Mouse (Mus musculus) CH12.LX (cell line): ENCODE data around the gene Kcnh2. TPM values are rescaled to one million over a fixed set of nuclear protein-coding genes. Genes with fewer than 3 reads are reported as not detected.
A peak's percentile ranks its signal among the peaks of the same experiment; 100 is the strongest.

Source experiments
- DNase-seq: peaks from one replicate; pipeline ENCODE4 v3.0.0-alpha.2; 2013; ENCODE audit errors: extremely low read depth
- H3K27ac ChIP-seq: 2 replicates; pipeline ENCODE4 v1.5.1; 2012; ENCODE audit warnings: low read depth, mild to moderate bottlenecking, control low read depth, moderate library complexity; ENCODE audit not compliant: insufficient read depth
- H3K27me3 ChIP-seq: replicated peaks from 2 replicates; pipeline ENCODE3; 2012; ENCODE audit warnings: inconsistent platforms
- H3K36me3 ChIP-seq, 2 experiments: replicated peaks in 1 of 2; 2 replicates each; pipeline versions ENCODE3 to v1.6.1; 2012; ENCODE audit warnings: inconsistent platforms in 1 of 2, low read length in 1 of 2, mild to moderate bottlenecking in 1 of 2, mixed read lengths in 1 of 2, moderate library complexity in 1 of 2; ENCODE audit not compliant: control insufficient read depth in 1 of 2, insufficient read depth in 1 of 2
- H3K4me1 ChIP-seq, 2 experiments: 2 replicates each; pipeline ENCODE4 v1.6.1; 2012; ENCODE audit warnings: inconsistent platforms in 1 of 2, moderate library complexity in 1 of 2; ENCODE audit not compliant: insufficient read depth in 2 of 2, control insufficient read depth in 1 of 2
- H3K4me2 ChIP-seq: 2 replicates; pipeline ENCODE4 v1.6.1; 2012; ENCODE audit warnings: low read depth, mild to moderate bottlenecking, control low read depth; ENCODE audit not compliant: poor library complexity, insufficient read depth, severe bottlenecking
- H3K4me3 ChIP-seq, 3 experiments: fragments of 150-350 bp in 1 of 3; sonication (generic) in 1 of 3; replicated peaks in 1 of 3; 2 replicates each; pipeline versions ENCODE3 to v1.5.1; 2011 to 2012; ENCODE audit warnings: low read depth in 2 of 3, low read length in 2 of 3, mild to moderate bottlenecking in 2 of 3, moderate library complexity in 2 of 3, control low read depth in 1 of 3, improper control_type of control experiment in 1 of 3, inconsistent platforms in 1 of 3, mixed read lengths in 1 of 3; ENCODE audit not compliant: poor library complexity in 1 of 3
- H3K79me2 ChIP-seq: replicated peaks from 2 replicates; pipeline ENCODE4 v1.6.1; 2012; ENCODE audit warnings: mild to moderate bottlenecking, moderate library complexity; ENCODE audit not compliant: control insufficient read depth, poor library complexity, insufficient read depth, severe bottlenecking; ENCODE audit errors: extremely low read depth
- H3K9ac ChIP-seq: 2 replicates; pipeline ENCODE4 v1.6.1; 2012; ENCODE audit warnings: low read depth, mild to moderate bottlenecking, control low read depth, moderate library complexity; ENCODE audit not compliant: insufficient read depth
- H3K9me3 ChIP-seq: replicated peaks from 2 replicates; pipeline ENCODE3; 2012; ENCODE audit warnings: low read length, inconsistent platforms, mixed read lengths
- CTCF ChIP-seq, 2 experiments: IDR thresholded peaks in 1 of 2; conservative IDR thresholded peaks in 1 of 2; 2 replicates each; pipeline ENCODE4 v1.5.1; 2011 to 2012; ENCODE audit warnings: low read depth in 2 of 2, low read length in 2 of 2, improper control_type of control experiment in 1 of 2, inconsistent platforms in 1 of 2, mild to moderate bottlenecking in 1 of 2, moderate library complexity in 1 of 2
- E2F4 ChIP-seq: IDR thresholded peaks from 2 replicates; pipeline ENCODE4 v1.6.1; 2011; ENCODE audit warnings: low read depth, low read length, improper control_type of control experiment; ENCODE audit not compliant: insufficient replicate concordance
- HCFC1 ChIP-seq: IDR thresholded peaks from 2 replicates; pipeline ENCODE4 v1.6.1; 2012; ENCODE audit warnings: low read depth, mild to moderate bottlenecking, inconsistent platforms, low read length, improper control_type of control experiment
- IRF4 ChIP-seq: IDR thresholded peaks from 2 replicates; pipeline ENCODE4 v1.6.1; 2014; ENCODE audit warnings: low read depth, mild to moderate bottlenecking, inconsistent platforms, low read length, improper control_type of control experiment
- JUN ChIP-seq: IDR thresholded peaks from 2 replicates; pipeline ENCODE4 v1.6.1; 2011; ENCODE audit warnings: low read depth, mild to moderate bottlenecking, low read length, improper control_type of control experiment, moderate library complexity; ENCODE audit not compliant: insufficient read depth
- JUND ChIP-seq: conservative IDR thresholded peaks from 2 replicates; pipeline ENCODE4 v1.6.1; 2011; ENCODE audit warnings: low read depth, low read length, improper control_type of control experiment
- KAT2A ChIP-seq: IDR thresholded peaks from 2 replicates; pipeline ENCODE4 v1.6.1; 2012; ENCODE audit warnings: low read length, improper control_type of control experiment, inconsistent platforms; ENCODE audit not compliant: insufficient replicate concordance
- MAFK ChIP-seq: IDR thresholded peaks from 2 replicates; pipeline ENCODE4 v1.6.1; 2011; ENCODE audit warnings: low read length, improper control_type of control experiment; ENCODE audit not compliant: insufficient replicate concordance
- MAX ChIP-seq: IDR thresholded peaks from 2 replicates; pipeline ENCODE4 v1.6.1; 2011; ENCODE audit warnings: low read length, improper control_type of control experiment
- MAZ ChIP-seq: IDR thresholded peaks from 2 replicates; pipeline ENCODE4 v1.6.1; 2012; ENCODE audit warnings: low read depth, mild to moderate bottlenecking, inconsistent platforms, low read length, improper control_type of control experiment, moderate library complexity
- MEF2A ChIP-seq: IDR thresholded peaks from 2 replicates; pipeline ENCODE4 v1.6.1; 2014; ENCODE audit warnings: low read depth, mild to moderate bottlenecking, inconsistent platforms, low read length, improper control_type of control experiment, borderline replicate concordance
- MXI1 ChIP-seq: IDR thresholded peaks from 2 replicates; pipeline ENCODE4 v1.6.1; 2011; ENCODE audit warnings: mild to moderate bottlenecking, low read depth, low read length, improper control_type of control experiment
- MYC ChIP-seq: IDR thresholded peaks from 2 replicates; pipeline ENCODE4 v1.6.1; 2011; ENCODE audit warnings: low read depth, mild to moderate bottlenecking, improper control_type of control experiment, low read length
- POLR2A ChIP-seq: IDR thresholded peaks from 2 replicates; pipeline ENCODE4 v1.6.1; 2011; ENCODE audit warnings: low read depth, mild to moderate bottlenecking, improper control_type of control experiment, low read length
- POLR2AphosphoS2 ChIP-seq: IDR thresholded peaks from 2 replicates; pipeline ENCODE4 v1.6.1; 2011; ENCODE audit warnings: low read depth, low read length, improper control_type of control experiment
- RAD21 ChIP-seq: IDR thresholded peaks from 2 replicates; pipeline ENCODE4 v1.6.1; 2011; ENCODE audit warnings: low read depth, mild to moderate bottlenecking, low read length, improper control_type of control experiment, moderate library complexity
- RCOR1 ChIP-seq: conservative IDR thresholded peaks from 2 replicates; pipeline ENCODE4 v1.6.1; 2012; ENCODE audit warnings: low read depth, mild to moderate bottlenecking, inconsistent platforms, low read length, improper control_type of control experiment
- SMC3 ChIP-seq: IDR thresholded peaks from 2 replicates; pipeline ENCODE4 v1.6.1; 2011; ENCODE audit warnings: low read depth, low read length, improper control_type of control experiment
- TBP ChIP-seq: conservative IDR thresholded peaks from 2 replicates; pipeline ENCODE4 v1.6.1; 2011; ENCODE audit warnings: low read depth, low read length, improper control_type of control experiment
- TCF12 ChIP-seq: IDR thresholded peaks from 2 replicates; pipeline ENCODE4 v1.6.1; 2014; ENCODE audit warnings: low read depth, mild to moderate bottlenecking, inconsistent platforms, low read length, improper control_type of control experiment
- USF1 ChIP-seq: IDR thresholded peaks from 2 replicates; pipeline ENCODE4 v1.6.1; 2014; ENCODE audit warnings: low read depth, mild to moderate bottlenecking, inconsistent platforms, low read length, improper control_type of control experiment
- USF2 ChIP-seq: conservative IDR thresholded peaks from 2 replicates; pipeline ENCODE4 v1.6.1; 2011; ENCODE audit warnings: low read depth, low read length, improper control_type of control experiment
- ZKSCAN1 ChIP-seq: IDR thresholded peaks from 2 replicates; pipeline ENCODE4 v1.6.1; 2012; ENCODE audit warnings: low read depth, inconsistent platforms, low read length, improper control_type of control experiment, borderline replicate concordance
- ZNF384 ChIP-seq: IDR thresholded peaks from 2 replicates; pipeline ENCODE4 v1.6.1; 2012; ENCODE audit warnings: low read depth, low read length, improper control_type of control experiment, inconsistent platforms
- dilution Hi-C: fragments of 300-500 bp; cut with MboI; formaldehyde crosslinking; loops from 2 replicates; pipeline ENCODE4 v1.14.3; 2020; ENCODE audit warnings: low sequenced_read_pairs; ENCODE audit not compliant: extremely low pct_unique_long_range_greater_than_20kb, extremely low pct_ligation_motif_present
- in situ Hi-C: fragments of 300-500 bp; cut with MboI; formaldehyde crosslinking; loops from 3 replicates; pipeline ENCODE4 v1.14.3; 2019; ENCODE audit warnings: low sequenced_read_pairs, low pct_ligation_motif_present, low pct_unique_long_range_greater_than_20kb, mixed read lengths
- polyA plus RNA-seq: library from polyadenylated mRNA; unstranded; fragments of >175 nt; gene quantifications from 2 replicates; pipeline ENCODE4 v1.2.1, GENCODE M21; 2012; ENCODE audit warnings: low read depth; ENCODE audit not compliant: insufficient read length
- total RNA-seq, 2 experiments: library from RNA; depleted of rRNA; stranded (reverse); fragments of 300-350 nt in 1 of 2; fragments of >200 nt in 1 of 2; gene quantifications; 2 replicates each; pipeline ENCODE4 v1.2.3; 2012 to 2014

Gene Kcnh2
- total and polyA plus RNA-seq, 3 experiments = 0.30 to 2.8 (median 0.59) TPM

DNA sequence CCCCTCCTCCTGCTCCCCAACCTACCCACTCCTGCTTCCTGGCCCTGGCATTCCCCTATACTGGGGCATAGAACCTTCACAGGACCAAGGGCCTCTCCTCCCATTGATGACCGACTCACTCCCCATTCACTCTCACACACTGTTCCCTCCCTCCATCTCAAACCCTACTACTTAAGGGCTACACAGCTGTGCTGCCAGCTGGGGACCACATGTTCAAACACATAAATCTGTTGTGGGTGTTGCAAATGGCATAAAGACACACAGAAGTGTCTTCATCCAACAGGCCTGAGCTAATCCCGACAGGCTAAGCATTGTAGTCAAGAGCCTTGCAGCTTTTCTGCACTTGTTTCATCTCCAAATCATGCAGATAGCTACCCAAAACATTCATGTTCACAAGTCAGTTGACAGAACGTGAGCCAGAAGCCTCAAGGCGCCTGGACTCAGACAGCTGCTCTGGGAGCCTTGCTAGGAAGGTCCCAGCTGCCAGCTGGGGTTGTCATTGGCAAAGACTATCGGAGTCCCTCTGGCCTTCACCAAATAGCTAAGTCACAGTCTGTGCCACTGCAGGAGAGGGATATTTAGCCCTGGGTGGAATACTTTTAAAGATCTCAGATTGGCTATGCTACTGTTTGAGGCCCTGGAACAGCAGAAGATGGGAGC, 44.2 kb downstream of the Kcnh2 start (continued):
- TF ChIP-seq TBP = no peak

DNA sequence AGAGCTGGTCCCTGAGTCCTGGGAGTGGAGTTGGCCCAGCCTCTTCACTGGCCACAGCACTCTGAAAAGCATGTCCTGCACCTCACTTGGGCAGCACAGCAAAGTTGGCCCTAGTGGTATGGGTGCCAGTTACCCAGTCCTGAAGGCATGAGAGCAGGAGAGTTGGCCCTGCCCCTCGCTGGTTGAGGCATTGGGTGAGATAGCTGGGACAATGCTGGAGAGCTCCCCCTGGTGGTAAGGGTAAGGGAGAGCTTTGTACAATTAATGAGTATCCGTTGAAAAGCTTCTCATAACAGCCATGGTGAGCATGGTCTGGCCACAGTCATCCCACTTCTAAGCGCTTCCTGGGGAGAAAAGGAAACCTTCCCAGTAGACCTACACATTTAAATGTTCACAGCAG, 48.2 kb downstream of the Kcnh2 start:
- Histone ChIP-seq H3K36me3 (no peaks in the 10 kb centered on the region), H3K9me3 (peaks cover 6% of the 10 kb centered on the region), H3K4me2 (no peak overlapping the region), H3K4me1 (no peaks in the 10 kb centered on the region), H3K9ac (no peak overlapping the region), H3K27ac (no peak overlapping the region), H3K4me3 (no peak overlapping the region), H3K79me2 (no peaks in the 10 kb centered on the region), H3K27me3 (peaks cover 66% of the 10 kb centered on the region)
- in situ Hi-C loops (no loop called here), dilution Hi-C loops (no loop called here)
- peak; percentile 78 for DNase-seq
- no peak for TF ChIP-seq ZKSCAN1
- no peak for TF ChIP-seq JUND
- peak; percentile 73 for TF ChIP-seq SMC3
- no peak for TF ChIP-seq USF2
- peak; percentile 81 to 84 for TF ChIP-seq CTCF (conservative IDR thresholded peaks at IDR 0.05 in 1 of 2, IDR thresholded peaks at IDR 0.05 in 1 of 2; ENCODE audit: low read depth in 2 of 2, low read length in 2 of 2)
- TF ChIP-seq RAD21 = peak; percentile 52
- no peak for TF ChIP-seq MAZ
- no peak for TF ChIP-seq MAX
- no peak for TF ChIP-seq ZNF384
- no peak for TF ChIP-seq MXI1
- TF ChIP-seq IRF4 = no peak
- no peak for TF ChIP-seq JUN

DNA sequence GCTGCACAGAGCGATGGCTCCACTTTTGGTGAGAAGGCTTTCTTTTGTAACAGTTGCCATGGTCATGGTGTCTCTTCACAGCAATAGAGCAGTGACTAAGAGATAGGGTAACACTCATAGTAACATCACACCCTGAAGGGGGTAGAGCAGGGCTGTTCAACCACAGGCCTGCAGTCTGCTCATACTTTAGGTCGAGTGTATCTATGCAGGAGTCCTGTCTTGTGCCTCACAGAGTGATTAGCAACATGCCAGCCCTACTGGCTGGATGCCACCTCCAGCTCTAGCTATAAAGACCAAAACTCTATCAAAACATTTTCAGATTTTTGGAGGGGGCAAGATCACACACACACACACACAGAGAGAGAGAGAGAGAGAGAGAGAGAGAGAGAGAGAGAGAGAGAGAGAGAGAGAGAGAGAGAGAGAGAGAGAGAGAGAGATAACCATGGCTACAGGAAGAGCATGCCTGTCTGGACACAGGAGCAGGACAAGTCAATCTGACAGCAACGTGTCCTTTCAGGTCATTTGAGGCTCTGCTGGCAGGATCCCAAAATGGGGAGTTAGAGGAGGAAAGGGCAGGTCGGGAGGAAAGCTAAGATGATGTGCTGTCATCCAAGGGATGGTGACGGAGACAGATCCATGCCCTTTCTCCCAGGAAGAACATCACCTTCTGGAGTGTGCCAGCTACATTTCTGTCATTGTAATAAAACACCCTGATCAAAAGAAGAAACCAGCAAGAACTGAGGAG, 51.4 kb downstream of the Kcnh2 start:
- Histone ChIP-seq H3K36me3 (no peaks in the 10 kb centered on the region), H3K9ac (no peak overlapping the region), H3K9me3 (peaks cover 5% of the 10 kb centered on the region), H3K4me3 (no peak overlapping the region), H3K79me2 (no peaks in the 10 kb centered on the region), H3K4me2 (no peak overlapping the region), H3K27ac (no peak overlapping the region), H3K27me3 (peaks cover 56% of the 10 kb centered on the region), H3K4me1 (no peaks in the 10 kb centered on the region)
- no peak for DNase-seq
- no peak for TF ChIP-seq RCOR1
- TF ChIP-seq POLR2AphosphoS2 = no peak
- TF ChIP-seq MAFK = no peak
- no peak for TF ChIP-seq ZNF384
- no peak for TF ChIP-seq E2F4
- TF ChIP-seq TBP = no peak
- TF ChIP-seq ZKSCAN1 = no peak
- TF ChIP-seq JUND = no peak
- no peak for TF ChIP-seq USF2
- no peak for TF ChIP-seq MYC
- no peak for TF ChIP-seq HCFC1
- TF ChIP-seq TCF12 = no peak
- TF ChIP-seq KAT2A = no peak
- no peak for TF ChIP-seq SMC3
- no peak for TF ChIP-seq POLR2A
- TF ChIP-seq USF1 = no peak
- TF ChIP-seq MEF2A = no peak
- no peak for TF ChIP-seq JUN
- in situ Hi-C loops = no loop called here
- dilution Hi-C loops = no loop called here
